Mouse (Mus musculus) spleen, adult 2 months (tissue): ENCODE results near the gene Cenpf. TPM values are rescaled to one million over a fixed set of nuclear protein-coding genes. Genes with fewer than 3 reads are reported as not detected.
A peak's percentile ranks its signal among the peaks of the same experiment; 100 is the strongest.

ENCODE experiments used
- DNase-seq, 2 experiments: peaks; one replicate each; pipeline versions ENCODE4 v3.0.0 to v3.0.0-alpha.2; 2012 to 2021; ENCODE audit warnings: low spot score in 2 of 2, low read depth in 1 of 2
- H3K27ac ChIP-seq: fragments of 200-500 bp; 2 replicates; pipeline ENCODE4 v1.5.1; 2012; ENCODE audit warnings: low read length, inconsistent platforms; ENCODE audit not compliant: insufficient read depth
- H3K27me3 ChIP-seq: fragments of 200-500 bp; 2 replicates; pipeline ENCODE4 v1.6.1; 2012; ENCODE audit warnings: mild to moderate bottlenecking, moderate library complexity, low read length, inconsistent platforms; ENCODE audit not compliant: control insufficient read depth, insufficient read depth
- H3K36me3 ChIP-seq: fragments of 200-500 bp; 2 replicates; pipeline ENCODE4 v1.6.1; 2012; ENCODE audit warnings: mild to moderate bottlenecking, low read length, inconsistent platforms; ENCODE audit not compliant: control insufficient read depth, insufficient read depth
- H3K4me1 ChIP-seq: fragments of 200-500 bp; 2 replicates; pipeline ENCODE4 v1.6.1; 2011; ENCODE audit warnings: inconsistent platforms; ENCODE audit not compliant: control insufficient read depth, insufficient read depth, insufficient read length
- H3K4me3 ChIP-seq: fragments of 200-500 bp; 2 replicates; pipeline ENCODE4 v1.5.1; 2011; ENCODE audit warnings: mild to moderate bottlenecking, inconsistent platforms; ENCODE audit not compliant: insufficient read depth, insufficient read length; ENCODE audit errors: extremely low read depth
- CTCF ChIP-seq: fragments of 200-500 bp; IDR thresholded peaks from 2 replicates; pipeline ENCODE4 v1.5.1; 2011; ENCODE audit warnings: mild to moderate bottlenecking, inconsistent platforms; ENCODE audit not compliant: insufficient read depth, insufficient read length, insufficient replicate concordance; ENCODE audit errors: extremely low read depth
- POLR2A ChIP-seq: fragments of 200-500 bp; IDR thresholded peaks from 2 replicates; pipeline ENCODE4 v1.6.1; 2011; ENCODE audit warnings: low read depth, low read length, inconsistent platforms
- WGBS: fragments of 180-500 bp; shearing (Covaris S2); methylation state at CpG from one replicate; pipeline ENCODE4 v1.1.7; 2018; 5-methylcytosine and 5-hydroxymethylcytosine counted together
- polyA plus RNA-seq: library from polyadenylated mRNA; depleted of rRNA; stranded (reverse); fragments of >200 nt; gene quantifications from 2 replicates; pipeline ENCODE4 v1.2.3, GENCODE M21; 2012; rRNA removed

The Cenpf gene
- polyA plus RNA-seq, 1 experiment, result 1.7 TPM

DNA sequence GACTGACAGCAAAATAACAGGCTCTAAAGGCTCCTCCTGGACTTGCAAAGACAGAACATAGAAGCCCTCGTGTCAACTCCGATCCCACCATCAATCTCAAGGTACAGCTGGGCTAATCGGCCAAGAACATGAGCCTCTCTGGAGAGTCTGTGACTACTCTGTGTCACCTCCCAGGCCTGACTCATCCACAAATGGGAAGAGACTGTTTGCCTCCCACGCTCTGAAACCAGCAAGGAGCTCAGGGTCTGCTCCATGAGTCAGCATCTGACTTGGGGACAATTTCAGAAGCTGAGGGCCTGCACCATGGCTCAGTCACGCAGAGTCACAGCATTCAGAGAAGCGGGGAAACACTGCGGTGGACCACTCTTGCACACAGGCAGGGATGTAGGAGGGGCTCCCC is 72.6 kb downstream of the Cenpf start:
- H3K27me3 ChIP-seq, result no peaks in the 10 kb centered on the region
- TF ChIP-seq POLR2A, result no peak
- TF ChIP-seq CTCF, result no peak
- WGBS, result 89% methylated on average over 7 of the region's 7 CpGs
- no peaks in the 10 kb centered on the region for H3K4me1 ChIP-seq
- no peak overlapping the region for H3K4me3 ChIP-seq
- H3K36me3 ChIP-seq, result no peaks in the 10 kb centered on the region
- DNase-seq, result no peak
- no peak overlapping the region for H3K27ac ChIP-seq

GRCm38 (mm10) chr1:189613076-189613475 is 74.8 kb downstream of the Cenpf start:
- no peak overlapping the region for H3K4me3 ChIP-seq
- H3K27ac ChIP-seq, result no peak overlapping the region
- TF ChIP-seq POLR2A (no peak), CTCF (no peak)
- no peaks in the 10 kb centered on the region for H3K36me3 ChIP-seq
- H3K4me1 ChIP-seq, result peaks cover 8% of the 10 kb centered on the region; the same call in 1 of the 2 replicates
- no peaks in the 10 kb centered on the region for H3K27me3 ChIP-seq
- no peak for DNase-seq
- WGBS, result 39% methylated on average over 7 of the region's 7 CpGs

DNA sequence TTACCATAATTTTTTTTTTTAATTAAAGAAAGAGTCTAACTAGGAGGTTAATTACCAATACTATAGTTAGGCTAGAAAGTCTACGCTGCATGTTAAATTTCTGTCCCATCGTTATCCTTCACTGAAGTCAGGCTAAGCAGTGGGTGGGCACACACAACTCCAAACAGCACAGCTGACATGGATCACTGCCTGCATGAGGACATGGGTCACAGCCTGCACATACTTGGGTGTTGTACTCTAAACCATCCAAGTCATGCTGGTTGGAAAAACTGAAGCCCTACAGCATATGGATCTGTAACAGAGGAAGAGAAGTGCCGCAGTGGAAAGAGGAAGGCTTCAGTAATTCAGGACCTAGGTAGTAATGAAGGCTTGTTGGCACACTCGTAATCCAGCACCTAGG is 76.1 kb downstream of the Cenpf start:
- no peaks in the 10 kb centered on the region for H3K36me3 ChIP-seq
- 92% methylated on average over 4 of the region's 4 CpGs for WGBS
- no peak for DNase-seq
- no peak overlapping the region for H3K27ac ChIP-seq
- no peaks in the 10 kb centered on the region for H3K27me3 ChIP-seq
- no peak overlapping the region for H3K4me3 ChIP-seq
- TF ChIP-seq POLR2A (no peak), CTCF (no peak)
- H3K4me1 ChIP-seq, result peaks cover 16% of the 10 kb centered on the region; the same call in 1 of the 2 replicates

DNA sequence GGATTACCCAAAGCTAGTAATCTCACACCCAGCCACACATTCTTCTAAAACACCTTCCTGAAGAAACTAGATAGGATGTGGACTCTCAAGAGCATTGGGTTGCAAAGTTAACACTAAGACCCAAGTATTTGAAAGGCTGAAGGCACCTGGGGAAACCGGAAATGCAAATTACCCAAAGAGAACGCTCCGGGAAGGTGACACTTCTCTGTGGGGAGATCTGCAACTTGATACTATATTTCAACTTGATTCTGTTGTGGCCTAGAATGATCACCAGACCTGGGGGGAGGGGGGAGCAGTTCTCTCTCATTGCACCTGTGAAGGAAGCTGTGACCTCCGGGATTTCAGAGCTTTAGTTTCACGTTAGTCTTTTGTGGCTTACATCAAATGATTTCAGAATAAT is 79.2 kb downstream of the Cenpf start:
- H3K4me3 ChIP-seq, result no peak overlapping the region
- peak overlapping the region; percentile 67; the same call in 1 of the 2 replicates for H3K27ac ChIP-seq
- H3K27me3 ChIP-seq, result no peaks in the 10 kb centered on the region
- no peak for TF ChIP-seq CTCF
- TF ChIP-seq POLR2A, result no peak
- no peaks in the 10 kb centered on the region for H3K36me3 ChIP-seq
- WGBS, result 4% methylated on average over 5 of the region's 5 CpGs
- peak; percentile 47 to 61 for DNase-seq
- peaks cover 23% of the 10 kb centered on the region; the same call in 1 of the 2 replicates for H3K4me1 ChIP-seq

DNA sequence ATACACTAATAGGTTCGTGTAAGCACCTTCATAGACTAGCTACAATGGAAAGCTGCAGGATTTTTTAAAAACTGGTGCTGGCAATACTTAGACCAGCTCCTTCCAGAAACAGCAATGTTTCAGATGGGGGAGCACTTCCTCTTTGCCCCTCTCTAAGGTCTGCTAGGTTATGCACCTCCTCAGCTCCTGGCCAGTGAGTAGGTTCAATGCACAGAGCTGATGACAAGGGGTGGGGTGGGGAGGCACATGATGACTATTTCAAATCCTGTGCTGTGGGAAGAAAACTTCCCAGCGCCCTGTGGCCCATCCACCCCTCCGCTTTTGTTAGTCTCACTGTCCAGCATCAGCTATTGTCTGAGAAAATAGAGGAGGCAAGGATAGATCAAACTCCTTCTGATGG is 79.8 kb downstream of the Cenpf start:
- Histone ChIP-seq H3K27me3 (no peaks in the 10 kb centered on the region), H3K4me1 (peaks cover 23% of the 10 kb centered on the region; the same call in 1 of the 2 replicates), H3K27ac (peak overlapping the region; percentile 67), H3K36me3 (no peaks in the 10 kb centered on the region), H3K4me3 (no peak overlapping the region)
- no peak for DNase-seq
- no peak for TF ChIP-seq POLR2A
- no peak for TF ChIP-seq CTCF
- WGBS, result 70% methylated on average over 3 of the region's 3 CpGs

DNA sequence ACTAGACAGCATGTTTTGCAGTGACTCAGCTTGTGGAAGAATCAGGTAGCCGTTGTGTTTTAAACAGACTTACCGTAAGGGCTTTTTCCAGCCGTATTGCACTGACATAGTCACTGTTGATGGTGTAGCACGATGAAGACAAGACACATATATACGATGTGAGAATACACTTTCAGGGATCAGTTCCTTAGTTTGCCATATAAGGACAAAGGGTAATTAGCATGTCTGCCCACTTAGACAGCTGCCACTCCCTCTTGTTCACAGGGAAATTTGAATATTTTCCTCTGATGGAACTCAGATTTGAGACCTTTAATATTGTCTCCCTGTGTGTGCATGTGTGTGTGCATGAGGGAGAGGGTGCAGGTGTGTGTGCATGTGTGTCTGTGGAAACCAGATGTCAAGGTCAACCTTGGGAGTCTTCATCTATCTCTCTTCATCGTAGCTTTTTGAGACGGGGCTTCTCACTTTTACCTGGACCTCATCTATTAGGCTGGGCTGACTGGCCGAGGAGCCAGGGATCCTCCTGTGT is 82.2 kb downstream of the Cenpf start:
- no peaks in the 10 kb centered on the region for H3K36me3 ChIP-seq
- 0 out of 2 replicates have a peak overlapping the region, but pooled peaks have one; percentile 25 for H3K27ac ChIP-seq
- WGBS, result 68% methylated on average over 8 of the region's 8 CpGs
- no peaks in the 10 kb centered on the region for H3K27me3 ChIP-seq
- peaks cover 26% of the 10 kb centered on the region for H3K4me1 ChIP-seq
- no peak overlapping the region for H3K4me3 ChIP-seq
- TF ChIP-seq POLR2A (no peak), CTCF (no peak)
- peak in 1 of 2 experiments; percentile 29 for DNase-seq

DNA sequence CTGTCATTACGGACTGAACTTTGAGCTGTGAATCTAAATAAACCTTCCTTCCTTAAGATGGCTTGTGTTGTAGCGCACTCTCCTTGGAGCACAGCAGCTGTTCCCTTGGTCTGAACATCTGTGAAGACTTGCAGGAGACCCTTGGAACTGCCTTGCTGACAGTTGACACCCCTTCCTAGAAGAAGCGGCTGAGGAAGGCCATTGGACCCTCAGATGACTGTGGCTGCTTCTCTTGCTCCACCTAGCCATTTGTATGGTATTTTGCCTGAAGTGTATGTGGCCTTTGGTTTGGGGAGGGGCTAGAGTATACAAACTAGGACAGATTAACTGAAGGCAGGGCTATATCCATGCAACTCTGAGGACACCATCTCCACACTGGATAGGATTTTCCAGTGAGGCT is 90.8 kb downstream of the Cenpf start:
- TF ChIP-seq POLR2A (no peak), CTCF (no peak)
- Histone ChIP-seq H3K4me3 (no peak overlapping the region), H3K36me3 (no peaks in the 10 kb centered on the region), H3K27me3 (0 out of 2 replicates have a peak, but pooled peaks cover 1% of the 10 kb centered on the region), H3K4me1 (no peaks in the 10 kb centered on the region), H3K27ac (no peak overlapping the region)
- DNase-seq, result no peak
- 88% methylated on average over 3 of the region's 3 CpGs for WGBS

Other genes with a start within 250 kb of the Cenpf start
- 7.1 and 11.2 TPM in 2 replicates for gene Ptpn14, start 40.2 kb upstream of the Cenpf start, polyA plus RNA-seq
- 13.0 and 14.6 TPM in 2 replicates for gene Smyd2, start 234.3 kb upstream of the Cenpf start, polyA plus RNA-seq